Mouse (Mus musculus) frontal cortex, postnatal 25 days (tissue): ENCODE results near the gene Gm15085.
"Not testable (repeated sequence)": the region's sequence is repeated elsewhere in the genome, so short reads cannot be mapped to it uniquely, and the experiment has no call there.

Source experiments
- DNase-seq, 2 experiments: peaks; one replicate each; pipeline ENCODE4 v3.0.0; 2022; ENCODE audit warnings: low spot score in 2 of 2

Gm15085 gene

GRCm38 (mm10) chrX:149447317-149447716 is at the start of gene Gm15085:
Gene Gm15085, plus strand, starts transcription at chrX:149447617.
- DNase-seq: not testable (repeated sequence)
